Mouse (Mus musculus): ENCODE data around the gene Dnaaf1.

Dnaaf1 gene

GRCm38 (mm10) chr8:119623061-119623460 lies 48.0 kb downstream of the Dnaaf1 start:
- no peak for DNase-seq (ENCODE audit: low read depth)

GRCm38 (mm10) chr8:119623744-119624143 lies 48.7 kb downstream of the Dnaaf1 start:
- DNase-seq (ENCODE audit: low read depth) = no peak

GRCm38 (mm10) chr8:119624916-119625315 lies 49.9 kb downstream of the Dnaaf1 start:
- no peak for DNase-seq (ENCODE audit: low read depth)

- DNase-seq (ENCODE audit: low read depth) = no peak
These were observed 50.8 kb downstream of the Dnaaf1 start for GRCm38 (mm10) chr8:119625788-119626187.

GRCm38 (mm10) chr8:119627199-119627598 lies 52.2 kb downstream of the Dnaaf1 start:
- no peak for DNase-seq (ENCODE audit: low read depth)

GRCm38 (mm10) chr8:119627613-119628359 lies 52.8 kb downstream of the Dnaaf1 start:
- no peak for DNase-seq (ENCODE audit: low read depth)

GRCm38 (mm10) chr8:119630841-119631240 lies 55.8 kb downstream of the Dnaaf1 start:
- no peak for DNase-seq (ENCODE audit: low read depth)

GRCm38 (mm10) chr8:119632246-119632645 lies 57.2 kb downstream of the Dnaaf1 start:
- DNase-seq (ENCODE audit: low read depth) = no peak

- no peak for DNase-seq (ENCODE audit: low read depth)
These were observed 57.9 kb downstream of the Dnaaf1 start for GRCm38 (mm10) chr8:119632909-119633308.

- no peak for DNase-seq (ENCODE audit: low read depth)
These were observed 59.7 kb downstream of the Dnaaf1 start for GRCm38 (mm10) chr8:119634616-119635336.

GRCm38 (mm10) chr8:119635378-119635777 lies 60.3 kb downstream of the Dnaaf1 start, which contains the start of gene Kcng4:
Gene Kcng4 (minus strand): TSS chr8:119635680.
- DNase-seq (ENCODE audit: low read depth) = no peak

- no peak for DNase-seq (ENCODE audit: low read depth)
These were observed 60.9 kb downstream of the Dnaaf1 start for GRCm38 (mm10) chr8:119635958-119636357.

- no peak for DNase-seq (ENCODE audit: low read depth)
These were observed 61.7 kb downstream of the Dnaaf1 start for GRCm38 (mm10) chr8:119636766-119637165.

- DNase-seq (ENCODE audit: low read depth) = no peak
These were observed 62.3 kb downstream of the Dnaaf1 start for GRCm38 (mm10) chr8:119637381-119637780.

- DNase-seq (ENCODE audit: low read depth) = no peak
These were observed 63.2 kb downstream of the Dnaaf1 start for GRCm38 (mm10) chr8:119638261-119638660.

- DNase-seq (ENCODE audit: low read depth) = no peak
These were observed 64.8 kb downstream of the Dnaaf1 start for GRCm38 (mm10) chr8:119639798-119640197.

- DNase-seq (ENCODE audit: low read depth) = no peak
These were observed 66.0 kb downstream of the Dnaaf1 start for GRCm38 (mm10) chr8:119641058-119641457.

GRCm38 (mm10) chr8:119642960-119643359 lies 67.9 kb downstream of the Dnaaf1 start:
- no peak for DNase-seq (ENCODE audit: low read depth)

GRCm38 (mm10) chr8:119644429-119644960 lies 69.5 kb downstream of the Dnaaf1 start:
- no peak for DNase-seq (ENCODE audit: low read depth)

GRCm38 (mm10) chr8:119644981-119645597 lies 70.1 kb downstream of the Dnaaf1 start:
- no peak for DNase-seq (ENCODE audit: low read depth)

GRCm38 (mm10) chr8:119646197-119646596 lies 71.2 kb downstream of the Dnaaf1 start:
- DNase-seq (ENCODE audit: low read depth) = no peak

- no peak for DNase-seq (ENCODE audit: low read depth)
These were observed 71.8 kb downstream of the Dnaaf1 start for GRCm38 (mm10) chr8:119646846-119647245.

All from fibroblast of lung, adult 2 months (primary cell).